Mouse (Mus musculus) left cerebral cortex, adult 8-10 months (tissue): Measurements from ENCODE around the gene Ssbp4. TPM values are rescaled to one million over a fixed set of nuclear protein-coding genes. Genes with fewer than 3 reads are reported as not detected.

Experiments used
- DNase-seq, 2 experiments: peaks; one replicate each; pipeline ENCODE4 v3.0.0; 2022; ENCODE audit warnings: low spot score in 2 of 2
- total RNA-seq, 4 experiments: library from RNA; stranded (reverse); gene quantifications; 2 replicates each; pipeline ENCODE4 v1.2.4; 2022

Gene Ssbp4
- 100 to 1,000 TPM; 211 to 248 (median 234) TPM for total RNA-seq

DNA sequence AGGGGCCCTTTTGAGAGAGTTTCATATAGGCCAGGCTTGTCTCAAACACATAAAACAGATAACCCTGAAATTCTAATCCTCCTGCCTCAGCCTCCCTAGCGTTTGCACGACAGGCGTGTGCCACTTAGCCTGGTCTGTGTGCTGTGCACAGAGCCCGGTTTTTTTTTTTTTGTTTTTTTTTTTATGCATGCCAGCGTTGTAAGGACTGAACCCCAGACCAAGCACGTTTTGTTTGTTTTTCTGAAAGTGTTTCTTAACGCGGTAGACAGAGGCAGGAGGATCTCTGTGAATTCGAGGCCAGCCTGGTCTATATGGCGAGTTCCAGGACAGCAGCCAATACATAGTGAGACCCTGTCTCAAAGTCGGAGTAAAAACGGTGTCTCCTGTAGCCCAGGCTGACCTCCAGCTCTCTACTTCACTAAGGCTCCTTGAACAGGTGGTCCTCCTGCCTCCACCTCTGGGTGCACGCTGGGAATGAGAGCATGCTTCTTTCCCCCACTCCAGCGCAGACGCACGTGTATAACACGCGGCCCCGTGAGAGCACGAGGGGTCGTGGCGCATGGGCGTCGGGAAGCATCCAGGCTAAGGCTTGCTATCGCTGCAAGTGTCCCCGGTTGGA lies at the start of gene Ssbp4:
Gene Ssbp4 (minus strand): TSS at position 124 of the 619 bp plus-strand sequence.
- DNase-seq: peak in 1 of 2 experiments; percentile 38

DNA sequence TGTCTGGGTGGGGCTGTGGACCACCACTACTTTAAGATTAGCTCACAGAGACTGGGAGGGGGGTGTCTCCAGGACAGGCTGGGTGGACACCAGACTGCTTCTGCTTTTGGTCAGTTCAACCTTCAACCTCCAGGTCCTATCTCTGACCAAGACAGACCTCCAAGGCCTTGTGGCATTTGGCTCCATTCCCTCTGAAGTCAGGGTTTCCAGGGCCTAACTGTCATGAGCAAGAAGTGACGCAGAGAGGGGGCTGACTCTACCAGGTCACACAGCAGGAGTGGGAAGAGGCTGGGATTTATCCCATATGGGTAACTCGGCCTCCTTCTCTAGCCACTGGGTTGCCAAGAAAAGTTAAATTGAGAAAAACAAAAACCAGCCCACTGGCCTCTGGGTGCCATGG lies 49.1 kb upstream of the Ssbp4 start:
- no peak for DNase-seq

DNA sequence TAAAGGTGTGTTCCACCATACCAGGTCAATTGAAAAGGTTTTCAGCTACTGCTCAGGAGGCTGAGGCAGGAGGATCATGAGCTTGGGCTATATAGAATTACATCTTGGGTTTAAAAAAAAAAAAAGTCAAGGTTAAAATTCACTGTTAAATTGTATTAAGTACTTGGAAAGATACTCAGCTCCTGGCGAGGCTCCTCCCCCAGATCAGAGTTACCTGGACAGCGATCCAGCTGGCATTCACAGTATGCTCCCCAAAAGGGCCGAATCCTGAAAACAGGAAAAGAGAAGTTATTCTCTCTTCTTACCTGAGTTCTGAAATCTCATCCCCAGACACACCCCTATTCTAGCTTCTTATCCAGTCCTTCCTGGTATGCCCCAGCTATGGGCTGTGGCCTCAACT lies 48.5 kb upstream of the Ssbp4 start:
- no peak for DNase-seq

GRCm38 (mm10) chr8:70656193-70656790 lies 47.6 kb upstream of the Ssbp4 start:
- no peak for DNase-seq

- no peak for DNase-seq
These were observed 46.8 kb upstream of the Ssbp4 start for GRCm38 (mm10) chr8:70655469-70655868.

GRCm38 (mm10) chr8:70654121-70654520 lies 45.4 kb upstream of the Ssbp4 start:
- no peak for DNase-seq

DNA sequence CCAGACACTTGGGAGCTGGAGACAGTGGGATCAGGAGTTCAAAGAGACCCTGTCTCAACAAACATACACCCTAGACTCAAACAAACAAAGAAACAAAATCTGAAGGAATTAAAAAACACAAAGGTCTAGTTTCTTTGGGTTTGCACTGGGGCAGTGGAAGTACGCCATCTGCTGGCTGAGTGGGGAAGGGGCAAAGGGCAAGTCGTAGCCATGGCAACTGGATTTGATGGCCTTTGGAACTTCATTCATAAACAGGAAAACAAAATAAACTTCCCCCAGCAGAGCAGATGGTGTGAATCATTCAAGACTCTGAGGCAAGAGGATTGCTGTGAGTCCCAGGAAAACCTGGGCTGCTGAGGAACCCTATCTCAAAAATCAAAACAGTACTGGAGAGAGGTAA lies 44.6 kb upstream of the Ssbp4 start:
- DNase-seq: no peak

GRCm38 (mm10) chr8:70650351-70650750 lies 41.7 kb upstream of the Ssbp4 start:
- no peak for DNase-seq

DNA sequence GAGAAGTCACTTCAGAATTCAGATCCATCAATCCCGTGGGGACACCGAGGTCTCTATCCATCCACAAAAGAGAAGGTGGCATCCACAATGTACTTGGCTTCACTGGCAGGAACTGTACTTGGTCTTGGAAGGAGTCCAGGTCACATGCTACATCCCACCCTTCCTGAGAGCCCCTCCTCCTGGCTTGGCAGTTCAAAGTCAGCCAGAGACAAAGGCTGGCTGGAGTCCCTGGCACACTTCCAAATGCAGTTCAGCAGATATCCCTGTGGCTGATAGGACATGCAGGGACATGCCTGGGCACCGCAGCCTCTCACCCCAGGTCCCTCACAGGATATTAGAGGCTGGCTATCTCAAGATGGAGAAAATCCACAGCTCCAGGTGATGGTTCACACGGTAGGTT lies 40.7 kb upstream of the Ssbp4 start:
- no peak for DNase-seq

DNA sequence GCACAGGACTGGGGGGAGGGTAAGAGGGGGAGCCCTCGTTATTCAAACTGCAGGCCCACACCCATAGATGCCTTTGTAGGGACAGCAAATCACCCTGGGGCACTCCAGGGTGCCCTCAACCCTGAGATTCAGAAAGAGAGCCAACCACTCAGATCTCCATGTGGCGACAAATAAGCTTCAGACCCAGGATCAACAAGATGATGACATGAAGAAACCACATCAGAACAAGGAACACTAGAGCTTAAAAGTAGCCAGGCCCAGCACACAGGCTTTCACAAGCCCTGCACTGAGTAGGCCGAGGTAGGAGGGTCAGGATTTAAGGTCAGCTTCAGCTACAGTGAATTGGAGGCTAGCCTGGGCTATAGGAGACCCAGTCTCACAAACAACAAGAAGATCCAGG lies 40.2 kb upstream of the Ssbp4 start:
- DNase-seq: no peak

- DNase-seq: no peak
These were observed 39.4 kb upstream of the Ssbp4 start for GRCm38 (mm10) chr8:70648164-70648442.

DNA sequence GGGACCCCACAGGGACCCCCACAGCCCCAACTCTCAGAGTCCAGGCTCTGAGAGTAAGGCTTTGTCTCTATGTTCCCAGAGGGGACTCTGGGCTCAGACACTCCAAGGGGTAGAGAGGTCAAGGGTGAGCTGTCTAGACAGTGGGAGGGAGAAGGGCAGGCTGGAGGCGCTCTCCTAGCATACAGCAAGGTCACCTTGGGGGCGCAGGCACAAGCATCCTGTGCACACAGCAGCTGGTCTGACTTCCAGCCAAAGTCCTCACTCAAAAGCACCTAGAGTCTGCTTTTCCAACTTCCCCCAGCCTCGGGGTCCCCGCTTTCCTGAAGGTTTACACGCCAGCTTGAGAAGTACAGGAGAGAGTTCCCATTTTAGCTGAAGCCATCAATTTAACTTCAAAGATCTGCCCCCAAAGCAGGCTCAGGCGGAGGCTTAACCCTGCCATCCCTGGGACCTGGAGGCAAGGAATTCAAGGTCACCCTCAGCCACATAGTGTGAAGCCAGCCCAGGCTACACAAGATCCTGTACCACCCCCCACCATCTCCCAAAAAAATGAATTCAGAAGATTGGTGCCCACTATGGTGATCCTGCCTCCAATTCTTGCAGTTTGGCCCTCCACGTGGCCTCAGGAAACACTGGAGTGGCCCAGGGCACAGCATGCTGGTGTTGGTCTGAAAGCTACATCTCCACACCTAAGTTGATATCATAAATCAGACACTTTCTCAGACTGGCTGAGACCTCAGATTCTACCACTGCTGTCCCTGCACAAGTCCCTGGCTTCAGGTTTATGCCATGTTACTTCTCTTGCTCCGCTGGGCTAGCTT lies 38.9 kb upstream of the Ssbp4 start:
- no peak for DNase-seq

- DNase-seq: no peak
These were observed 38.1 kb upstream of the Ssbp4 start for GRCm38 (mm10) chr8:70646775-70647174.

GRCm38 (mm10) chr8:70646369-70646768 lies 37.7 kb upstream of the Ssbp4 start:
- no peak for DNase-seq

DNA sequence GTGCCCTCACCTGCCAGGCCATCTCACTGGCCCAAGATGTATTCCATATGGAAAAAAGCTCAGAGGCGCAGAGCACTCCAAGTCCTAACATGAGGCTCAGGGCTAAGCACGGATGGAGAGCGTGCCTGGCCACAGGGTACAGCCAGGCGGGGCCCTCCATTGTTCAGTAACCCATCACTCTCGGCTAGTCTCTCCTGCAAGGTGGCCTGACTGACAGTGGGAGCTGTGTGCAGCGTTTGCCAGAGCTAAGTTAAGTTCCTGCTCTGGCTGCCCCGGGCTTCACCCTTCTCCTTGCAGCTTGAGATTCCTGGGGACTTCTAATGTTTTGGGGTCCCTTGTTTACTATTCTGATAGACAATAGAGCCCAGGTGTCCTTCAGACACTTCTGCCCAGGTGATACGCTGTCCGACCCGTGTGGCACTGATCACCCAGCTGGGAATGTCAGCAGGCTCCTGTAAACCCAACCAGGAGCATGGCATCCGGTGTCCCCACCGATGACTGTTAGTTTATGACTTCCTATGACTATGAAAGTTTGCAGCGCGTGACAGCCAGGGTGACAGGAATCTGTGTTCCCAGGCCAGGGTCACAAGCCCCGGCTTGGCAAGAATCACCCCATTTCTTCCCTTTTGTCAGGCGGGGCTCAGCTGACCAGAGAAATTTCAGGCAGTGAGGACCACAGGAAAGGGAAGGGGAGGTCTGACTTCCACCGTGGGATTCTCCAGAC lies 37.0 kb upstream of the Ssbp4 start:
- no peak for DNase-seq

- no peak for DNase-seq
These were observed 35.4 kb upstream of the Ssbp4 start for GRCm38 (mm10) chr8:70644065-70644464.

DNA sequence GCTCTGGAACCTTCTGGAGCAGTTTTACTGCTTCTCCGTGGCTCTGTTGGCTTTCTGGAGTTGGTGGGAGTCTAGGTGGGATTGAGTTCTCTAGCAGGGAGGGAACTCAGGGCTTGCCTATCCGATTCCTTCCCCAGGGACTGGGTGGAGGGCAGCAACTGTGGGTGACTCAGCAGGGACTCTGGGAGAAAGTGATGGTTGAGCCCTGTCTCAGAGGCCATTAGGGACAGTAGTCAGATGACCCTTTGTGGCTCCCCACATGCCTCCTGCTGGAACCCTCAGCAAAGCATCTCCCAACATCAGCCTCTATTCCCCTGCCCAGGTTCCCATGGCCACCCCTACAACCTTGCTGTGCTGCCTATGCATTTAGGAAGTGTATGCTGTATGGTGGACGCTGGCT lies 34.3 kb upstream of the Ssbp4 start:
- DNase-seq: no peak

DNA sequence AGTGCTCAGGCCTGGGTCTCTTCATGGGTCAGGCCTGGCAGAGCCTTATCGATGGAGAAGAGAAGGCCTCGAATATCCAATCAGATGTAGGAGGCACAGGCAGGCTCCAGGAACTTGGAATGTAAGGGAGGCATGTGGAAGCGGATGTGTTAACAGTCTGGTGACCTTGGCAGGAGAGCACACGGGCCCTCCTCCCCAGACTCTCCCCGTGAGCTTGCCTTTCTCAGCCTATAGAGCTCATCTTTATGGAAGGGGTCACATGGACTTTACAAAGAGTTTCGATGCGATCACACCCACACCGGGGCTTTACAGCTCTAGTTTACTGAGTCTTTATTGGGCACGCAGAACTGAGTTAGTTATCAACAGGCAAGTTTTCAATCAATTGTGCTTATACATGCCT lies 30.1 kb upstream of the Ssbp4 start:
- no peak for DNase-seq

DNA sequence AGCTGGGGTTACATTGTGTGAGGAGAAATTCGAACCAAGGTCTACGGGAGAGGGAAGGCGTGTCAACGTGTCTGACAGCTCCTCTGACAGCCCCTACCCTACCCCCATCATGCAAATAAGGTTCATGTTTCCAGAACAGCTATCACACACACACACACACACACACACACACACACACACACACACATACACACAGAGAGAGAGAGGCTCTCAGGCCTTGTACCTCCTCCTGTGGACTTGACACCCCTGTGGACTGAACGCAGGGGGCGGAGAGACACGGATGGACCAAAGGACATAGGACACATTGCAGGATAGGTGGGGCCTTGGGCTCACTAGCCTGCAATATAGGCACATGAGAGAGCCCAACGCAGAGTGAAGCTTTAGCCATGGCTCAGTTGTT lies 28.2 kb upstream of the Ssbp4 start:
- no peak for DNase-seq

DNA sequence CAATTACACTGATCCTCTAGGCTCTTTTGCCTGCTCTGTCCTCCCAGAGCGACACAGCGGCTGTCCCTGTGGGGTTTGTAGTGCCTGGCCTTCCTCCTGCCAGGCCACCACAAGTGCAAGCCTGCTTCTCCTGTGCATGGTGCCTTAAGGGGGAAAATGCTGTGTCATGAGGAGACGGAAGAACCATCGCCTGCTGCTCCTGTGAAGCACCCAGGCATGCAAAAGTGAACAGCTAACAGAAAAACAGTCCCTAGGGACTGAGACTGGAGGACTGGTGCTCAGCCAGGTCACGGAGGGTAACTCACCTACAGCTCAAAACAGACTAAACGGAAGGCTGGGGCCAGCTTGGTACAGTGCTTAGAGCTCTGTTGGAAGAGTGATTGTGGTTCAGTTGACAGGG lies 26.9 kb upstream of the Ssbp4 start:
- DNase-seq: no peak

- DNase-seq: no peak
These were observed 25.4 kb upstream of the Ssbp4 start for GRCm38 (mm10) chr8:70634066-70634465.

DNA sequence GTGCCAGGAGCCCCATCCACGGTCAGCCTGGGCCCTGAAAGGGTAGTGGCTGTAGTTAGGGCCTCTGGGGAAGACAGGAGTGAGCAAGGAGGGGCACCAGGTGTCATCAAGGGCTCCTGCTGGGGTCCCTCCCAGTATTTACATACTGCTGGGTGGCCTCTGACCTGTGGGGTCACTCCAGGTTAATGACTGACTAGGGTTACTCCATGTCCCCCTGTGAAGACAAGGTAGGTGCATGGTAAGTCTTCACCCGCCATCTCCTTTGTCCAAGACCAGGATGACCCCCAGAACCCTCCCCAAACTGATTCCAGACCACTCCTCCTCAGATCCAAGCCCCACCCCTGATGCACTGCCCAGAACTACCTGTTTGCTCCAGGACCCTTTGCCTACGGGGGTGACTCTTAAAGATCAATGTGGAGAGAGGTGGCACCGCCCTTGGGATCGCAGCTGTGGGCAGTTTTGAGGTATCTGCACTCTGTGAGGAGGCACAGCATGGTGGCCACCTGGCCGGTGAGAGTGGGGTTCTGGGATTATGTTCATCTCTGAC lies 23.7 kb upstream of the Ssbp4 start, which contains the start of gene Gdf15:
Gene Gdf15 (minus strand): TSS at position 111 of the 547 bp plus-strand sequence.
- no peak for DNase-seq
